Comparison of ENCODE assay signal across 23 mouse cellular contexts in the genomic region with DNA sequence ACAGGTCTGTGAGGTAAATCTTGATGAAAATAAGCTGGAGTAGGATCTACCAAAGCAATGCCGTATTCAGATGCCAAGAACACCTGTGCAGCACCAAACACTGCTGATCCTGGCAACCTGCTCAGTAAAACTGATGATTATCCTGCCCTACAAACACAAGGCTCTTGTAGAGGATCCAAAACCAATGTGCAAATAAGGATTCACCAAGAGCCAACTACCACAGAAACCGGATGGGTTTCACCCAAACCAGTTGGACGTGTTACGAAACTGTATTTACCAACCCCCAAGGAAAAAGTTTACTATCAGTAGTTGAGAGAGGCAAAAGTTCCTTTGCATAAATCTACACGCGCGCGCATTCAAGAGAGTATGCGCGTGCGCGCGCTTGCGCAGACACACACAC.
"Had no signal": no experiment of that assay in that cellular context is flagged by ENCODE, and none has a peak within 500 bp of the region (broad histone marks: within the 10 kb centered on the region; RNA-seq: fewer than 3 reads in every experiment).

No protein-coding gene starts in this region.

- H3K9me3 ChIP-seq: kidney, embryonic 15.5 days; limb, embryonic 12.5 days; limb, embryonic 15.5 days; liver, embryonic 13.5 days; midbrain, embryonic 12.5 days; midbrain, embryonic 15.5 days; neural tube, embryonic 12.5 days; neural tube, embryonic 15.5 days; stomach, embryonic 15.5 days had no signal

- DNase-seq: kidney, adult 2 months; kidney, postnatal 10 days; kidney, postnatal 36 days; layer of hippocampus, postnatal 36 days; left cerebral cortex, postnatal 4 days; liver, embryonic 13.5 days; lung, adult 2 months; lung, postnatal 14 days; right cerebral cortex, adult 18-20 months; right cerebral cortex, postnatal 14 days; spleen, adult 18-20 months; thymus, adult 18-20 months; thymus, postnatal 36 days had no signal

- H3K9ac ChIP-seq: kidney, embryonic 15.5 days; limb, embryonic 12.5 days; limb, embryonic 15.5 days; liver, embryonic 13.5 days; midbrain, embryonic 12.5 days; midbrain, embryonic 15.5 days; neural tube, embryonic 12.5 days; neural tube, embryonic 15.5 days; stomach, embryonic 15.5 days had no signal

- H3K27me3 ChIP-seq: kidney, embryonic 15.5 days; limb, embryonic 12.5 days; limb, embryonic 15.5 days; liver, embryonic 13.5 days; midbrain, embryonic 12.5 days; midbrain, embryonic 15.5 days; neural tube, embryonic 12.5 days; neural tube, embryonic 15.5 days; stomach, embryonic 15.5 days had no signal

- ATAC-seq: intestine, postnatal 0 days; midbrain, embryonic 15.5 days had no signal

- H3K27ac ChIP-seq: kidney, embryonic 15.5 days; limb, embryonic 12.5 days; limb, embryonic 15.5 days; liver, embryonic 13.5 days; macrophage; midbrain, embryonic 12.5 days; midbrain, embryonic 15.5 days; neural tube, embryonic 12.5 days; neural tube, embryonic 15.5 days; stomach, embryonic 15.5 days had no signal

- H3K36me3 ChIP-seq: kidney, embryonic 15.5 days; limb, embryonic 12.5 days; limb, embryonic 15.5 days; liver, embryonic 13.5 days; midbrain, embryonic 12.5 days; midbrain, embryonic 15.5 days; neural tube, embryonic 12.5 days; neural tube, embryonic 15.5 days; stomach, embryonic 15.5 days had no signal

- H3K4me1 ChIP-seq: kidney, embryonic 15.5 days; limb, embryonic 12.5 days; limb, embryonic 15.5 days; liver, embryonic 13.5 days; midbrain, embryonic 12.5 days; midbrain, embryonic 15.5 days; neural tube, embryonic 12.5 days; neural tube, embryonic 15.5 days; stomach, embryonic 15.5 days had no signal

- H3K4me3 ChIP-seq: kidney, embryonic 15.5 days; limb, embryonic 12.5 days; limb, embryonic 15.5 days; liver, embryonic 13.5 days; midbrain, embryonic 12.5 days; midbrain, embryonic 15.5 days; neural tube, embryonic 12.5 days; neural tube, embryonic 15.5 days; stomach, embryonic 15.5 days had no signal

- H3K4me2 ChIP-seq: kidney, embryonic 15.5 days; limb, embryonic 12.5 days; limb, embryonic 15.5 days; liver, embryonic 13.5 days; midbrain, embryonic 12.5 days; midbrain, embryonic 15.5 days; neural tube, embryonic 12.5 days; neural tube, embryonic 15.5 days; stomach, embryonic 15.5 days had no signal
